Mouse (Mus musculus): ENCODE measurements around the gene Piwil1.

DNA sequence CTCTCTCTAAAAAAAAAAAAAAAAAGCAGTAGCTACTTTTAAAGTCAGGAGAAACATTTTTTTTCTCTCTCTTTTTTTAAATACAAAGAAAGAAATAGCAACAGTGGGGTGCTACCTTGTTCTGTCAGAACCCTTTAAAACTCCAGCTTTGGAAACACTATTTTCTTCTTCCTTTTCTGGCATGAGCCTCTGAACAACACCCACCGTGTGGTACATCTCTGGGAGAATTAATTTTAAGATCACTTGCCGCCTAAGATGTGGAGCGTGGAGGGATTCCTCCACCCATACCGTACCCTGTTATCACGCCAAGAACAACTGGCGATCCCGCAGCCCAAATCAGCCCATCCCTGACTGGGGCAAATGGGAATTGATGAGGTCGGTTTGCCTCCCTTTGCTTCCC, 42.2 kb upstream of the Piwil1 start:
- TF ChIP-seq CTCF (IDR thresholded peaks at IDR 0.05 in 2 of 3, conservative IDR thresholded peaks at IDR 0.05 in 1 of 3; ENCODE audit: control insufficient read depth in 1 of 3, insufficient read depth in 1 of 3, low read depth in 2 of 3, low read length in 3 of 3, poor library complexity in 1 of 3, severe bottlenecking in 1 of 3) (no peak), BHLHE40 (IDR thresholded peaks at IDR 0.05; ENCODE audit: borderline replicate concordance, low read depth, low read length) (no peak), ZC3H11A (IDR thresholded peaks at IDR 0.05; ENCODE audit: low read depth, low read length) (no peak), POLR2A (IDR thresholded peaks at IDR 0.05; ENCODE audit: control insufficient read depth in 1 of 2, insufficient read depth in 1 of 2, low read depth in 1 of 2, low read length in 2 of 2, poor library complexity in 1 of 2) (no peak), CHD2 (IDR thresholded peaks at IDR 0.05; ENCODE audit: low read length) (no peak), NELFE (IDR thresholded peaks at IDR 0.05; ENCODE audit: low read depth, low read length) (no peak)
